35 mouse cellular contexts compared by ENCODE assay signal in the genomic region with DNA sequence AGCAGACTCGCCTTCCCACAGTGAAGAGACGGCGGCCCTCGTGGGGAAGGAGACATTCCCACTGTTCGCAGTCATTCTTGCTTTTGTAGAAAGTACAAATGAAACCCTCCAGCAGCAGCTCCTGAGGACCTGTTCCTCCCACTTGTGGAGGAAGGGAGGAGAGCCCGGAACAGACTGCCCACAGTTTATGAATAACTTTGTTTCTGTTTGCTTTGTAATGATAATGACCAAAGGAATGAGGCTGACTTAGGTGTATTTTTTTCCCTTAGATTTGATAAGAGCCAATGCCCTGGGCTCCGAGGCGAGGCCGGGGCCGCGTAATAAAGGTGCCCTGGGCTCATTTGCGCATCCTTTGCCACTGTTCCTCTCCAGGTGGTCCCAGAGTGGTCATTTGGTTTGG. TPM values are rescaled to one million over a fixed set of nuclear protein-coding genes. Genes with fewer than 3 reads are reported as not detected.
DNase-seq lines count a peak whose midpoint lies in the region; ATAC-seq and TF ChIP-seq lines count a peak whose summit lies in the region.
"Had no signal": no experiment of that assay in that cellular context is flagged by ENCODE, and none has a peak within 500 bp of the region (broad histone marks: within the 10 kb centered on the region; RNA-seq: fewer than 3 reads in every experiment).

No protein-coding gene starts in this region.

- peaks cover 34% of the 10 kb centered on the region for H3K36me3 ChIP-seq in kidney, postnatal 0 days (ENCODE audit: insufficient read depth, low read length)
- H3K36me3 ChIP-seq in kidney, embryonic 14.5 days (ENCODE audit: control insufficient read depth, insufficient read depth, low read length): peaks cover 66% of the 10 kb centered on the region
- peaks cover 34% of the 10 kb centered on the region for H3K36me3 ChIP-seq in intestine, embryonic 15.5 days
- peaks cover 6% of the 10 kb centered on the region for H3K36me3 ChIP-seq in stomach, embryonic 16.5 days (ENCODE audit: control insufficient read depth, insufficient read depth, low read length)

- H3K27ac ChIP-seq in kidney, postnatal 0 days: peak overlapping the region; percentile 31; the same call in 1 of the 2 replicates
- H3K27ac ChIP-seq in kidney, embryonic 14.5 days (ENCODE audit: low read depth, low read length): no peak overlapping the region
- peak overlapping the region; percentile 65 for H3K27ac ChIP-seq in intestine, embryonic 15.5 days
- peak overlapping the region; percentile 62; the same call in 1 of the 2 replicates for H3K27ac ChIP-seq in stomach, embryonic 16.5 days (ENCODE audit: low read length)
- H3K27ac ChIP-seq: embryonic facial prominence, embryonic 10.5 days; embryonic facial prominence, embryonic 15.5 days; forebrain, embryonic 12.5 days; hindbrain, embryonic 10.5 days; hindbrain, embryonic 15.5 days; limb, embryonic 13.5 days; liver, embryonic 13.5 days; midbrain, embryonic 10.5 days; midbrain, embryonic 15.5 days; neural tube, embryonic 15.5 days had no signal

- ATAC-seq in kidney, postnatal 0 days (replicated peaks; ENCODE audit: low FRiP score, low read depth): no peak
- ATAC-seq in kidney, embryonic 14.5 days (ENCODE audit: low FRiP score, low TSS enrichment): no peak
- peak; percentile 80 for ATAC-seq in intestine, embryonic 15.5 days
- ATAC-seq in stomach, embryonic 16.5 days (ENCODE audit: insufficient read depth, low FRiP score): peak; percentile 74; the same call in 1 of the 2 replicates
- ATAC-seq in megakaryocyte progenitor cell, adult 5-6 weeks (replicated peaks; ENCODE audit: poor library complexity): no peak
- ATAC-seq: CD4-positive, CD25-positive, alpha-beta regulatory T cell, adult 4 months; forebrain, postnatal 0 days; midbrain, embryonic 15.5 days had no signal

- no peak for DNase-seq in kidney, postnatal 0 days (ENCODE audit: low spot score)
- peak; percentile 53 for DNase-seq in R1 (ENCODE audit: low read depth, low spot score)
- no peak for DNase-seq in cerebellum, postnatal 10 days
- DNase-seq: adrenal gland, adult 2 months; adrenal gland, postnatal 36 days; cerebellum, adult 18-20 months; cerebellum, postnatal 25 days; forebrain, postnatal 0 days; gastrocnemius, postnatal 10 days; heart, postnatal 14 days; kidney, adult 11 months; kidney, postnatal 4 days; liver, embryonic 13.5 days; lung, adult 18-20 months; lung, postnatal 10 days; retina, postnatal 1 day; right cerebral cortex, postnatal 14 days; thymus, adult 2 months; thymus, postnatal 36 days had no signal

- H3K4me2 ChIP-seq in kidney, postnatal 0 days (ENCODE audit: low read length): no peak overlapping the region
- H3K4me2 ChIP-seq in kidney, embryonic 14.5 days (replicated peaks; ENCODE audit: low read depth, low read length): no peak overlapping the region
- peak overlapping the region; percentile 38 for H3K4me2 ChIP-seq in intestine, embryonic 15.5 days (replicated peaks)
- H3K4me2 ChIP-seq in stomach, embryonic 16.5 days (ENCODE audit: low read depth, low read length): no peak overlapping the region
- H3K4me2 ChIP-seq: embryonic facial prominence, embryonic 15.5 days; forebrain, embryonic 12.5 days; hindbrain, embryonic 15.5 days; limb, embryonic 13.5 days; liver, embryonic 13.5 days; midbrain, embryonic 15.5 days; neural tube, embryonic 15.5 days had no signal

- H3K4me1 ChIP-seq in kidney, postnatal 0 days (replicated peaks; ENCODE audit: insufficient read depth, low read length): 0 out of 2 replicates have a peak, but pooled peaks cover 4% of the 10 kb centered on the region
- peaks cover 14% of the 10 kb centered on the region; the same call in 1 of the 2 replicates for H3K4me1 ChIP-seq in kidney, embryonic 14.5 days (ENCODE audit: control insufficient read depth, insufficient read depth, low read length)
- H3K4me1 ChIP-seq in intestine, embryonic 15.5 days (replicated peaks): peaks cover 11% of the 10 kb centered on the region; the same call in 1 of the 2 replicates
- H3K4me1 ChIP-seq in stomach, embryonic 16.5 days (ENCODE audit: control insufficient read depth, insufficient read depth, low read length): peaks cover 5% of the 10 kb centered on the region; the same call in 1 of the 2 replicates
- H3K4me1 ChIP-seq: embryonic facial prominence, embryonic 10.5 days; embryonic facial prominence, embryonic 15.5 days; forebrain, embryonic 12.5 days; hindbrain, embryonic 10.5 days; hindbrain, embryonic 15.5 days; limb, embryonic 13.5 days; liver, embryonic 13.5 days; midbrain, embryonic 10.5 days; midbrain, embryonic 15.5 days; neural tube, embryonic 15.5 days had no signal

- no peak overlapping the region for H3K9ac ChIP-seq in kidney, postnatal 0 days (ENCODE audit: low read depth, low read length)
- H3K9ac ChIP-seq in kidney, embryonic 14.5 days (ENCODE audit: low read depth, low read length): no peak overlapping the region
- no peak overlapping the region for H3K9ac ChIP-seq in intestine, embryonic 15.5 days
- H3K9ac ChIP-seq in stomach, embryonic 16.5 days (ENCODE audit: low read length): no peak overlapping the region
- H3K9ac ChIP-seq: embryonic facial prominence, embryonic 15.5 days; forebrain, embryonic 12.5 days; forebrain, postnatal 0 days; hindbrain, embryonic 15.5 days; limb, embryonic 13.5 days; liver, embryonic 13.5 days; midbrain, embryonic 15.5 days; neural tube, embryonic 15.5 days had no signal

- H3K4me3 ChIP-seq in kidney, postnatal 0 days (replicated peaks; ENCODE audit: low read depth, low read length): no peak overlapping the region
- no peak overlapping the region for H3K4me3 ChIP-seq in kidney, embryonic 14.5 days (ENCODE audit: low read length)
- no peak overlapping the region for H3K4me3 ChIP-seq in intestine, embryonic 15.5 days (replicated peaks)
- no peak overlapping the region for H3K4me3 ChIP-seq in stomach, embryonic 16.5 days (replicated peaks; ENCODE audit: low read length)
- H3K4me3 ChIP-seq: embryonic facial prominence, embryonic 10.5 days; embryonic facial prominence, embryonic 15.5 days; forebrain, embryonic 12.5 days; hindbrain, embryonic 10.5 days; hindbrain, embryonic 15.5 days; limb, embryonic 13.5 days; liver, embryonic 13.5 days; midbrain, embryonic 10.5 days; midbrain, embryonic 15.5 days; neural tube, embryonic 15.5 days had no signal

- WGBS in kidney, postnatal 0 days: 86% methylated on average over 12 of the region's 12 CpGs
- WGBS in kidney, embryonic 14.5 days: 89% methylated on average over 12 of the region's 12 CpGs
- 64% methylated on average over 12 of the region's 12 CpGs for WGBS in intestine, embryonic 15.5 days
- 64% methylated on average over 12 of the region's 12 CpGs for WGBS in stomach, embryonic 16.5 days

- no peaks in the 10 kb centered on the region for H3K27me3 ChIP-seq in kidney, postnatal 0 days (ENCODE audit: insufficient read depth, low read length)
- H3K27me3 ChIP-seq in kidney, embryonic 14.5 days (ENCODE audit: control insufficient read depth, insufficient read depth, low read length): no peaks in the 10 kb centered on the region
- no peaks in the 10 kb centered on the region for H3K27me3 ChIP-seq in intestine, embryonic 15.5 days (replicated peaks)
- no peaks in the 10 kb centered on the region for H3K27me3 ChIP-seq in stomach, embryonic 16.5 days (ENCODE audit: control insufficient read depth, insufficient read depth, low read length)
- H3K27me3 ChIP-seq: embryonic facial prominence, embryonic 15.5 days; forebrain, embryonic 12.5 days; hindbrain, embryonic 15.5 days; limb, embryonic 13.5 days; liver, embryonic 13.5 days; midbrain, embryonic 15.5 days; neural tube, embryonic 15.5 days had no signal

- no peaks in the 10 kb centered on the region for H3K9me3 ChIP-seq in kidney, postnatal 0 days (replicated peaks; ENCODE audit: low read length)
- no peaks in the 10 kb centered on the region for H3K9me3 ChIP-seq in kidney, embryonic 14.5 days (ENCODE audit: control insufficient read depth, low read length)
- H3K9me3 ChIP-seq in intestine, embryonic 15.5 days: no peaks in the 10 kb centered on the region
- no peaks in the 10 kb centered on the region for H3K9me3 ChIP-seq in stomach, embryonic 16.5 days (replicated peaks; ENCODE audit: control insufficient read depth, low read length)
- H3K9me3 ChIP-seq: embryonic facial prominence, embryonic 10.5 days; embryonic facial prominence, embryonic 15.5 days; forebrain, embryonic 12.5 days; hindbrain, embryonic 10.5 days; hindbrain, embryonic 15.5 days; limb, embryonic 13.5 days; liver, embryonic 13.5 days; midbrain, embryonic 10.5 days; midbrain, embryonic 15.5 days; neural tube, embryonic 15.5 days had no signal

- TF ChIP-seq CTCF in kidney, postnatal 0 days (IDR thresholded peaks at IDR 0.05; ENCODE audit: low read depth): no peak

RNA-seq across cellular contexts. Expression of a gene that starts 32.3 kb away (rescaled TPM):
- 63.0 and 77.4 TPM in 2 replicates for polyA plus RNA-seq in kidney, postnatal 0 days (2015; fragmentation: Nextera tagmentation; extraction: Ambion mirVana)
- polyA plus RNA-seq in kidney, embryonic 14.5 days (2014; fragmentation: Nextera tagmentation; extraction: Ambion mirVana): 74.0 and 92.7 TPM in 2 replicates
- 77.9 and 78.3 TPM in 2 replicates for polyA plus RNA-seq in intestine, embryonic 15.5 days (2015; fragmentation: Nextera tagmentation; extraction: Ambion mirVana)
- polyA plus RNA-seq in stomach, embryonic 16.5 days (2015; fragmentation: Nextera tagmentation; extraction: Ambion mirVana): 52.5 and 56.5 TPM in 2 replicates
- 47.2 and 49.6 TPM in 2 replicates for total RNA-seq in megakaryocyte progenitor cell, adult 5-6 weeks (2015)
- 16.8 and 19.4 TPM in 2 replicates for total RNA-seq in megakaryocyte progenitor cell, adult 5-6 weeks (2017)

RNA-seq across cellular contexts. Expression of a gene that starts 39.8 kb away (rescaled TPM):
- 61.2 and 63.6 TPM in 2 replicates for polyA plus RNA-seq in kidney, postnatal 0 days (2015; fragmentation: Nextera tagmentation; extraction: Ambion mirVana)
- polyA plus RNA-seq in kidney, embryonic 14.5 days (2014; fragmentation: Nextera tagmentation; extraction: Ambion mirVana): 87.5 and 126 TPM in 2 replicates
- polyA plus RNA-seq in intestine, embryonic 15.5 days (2015; fragmentation: Nextera tagmentation; extraction: Ambion mirVana): 67.5 and 68.5 TPM in 2 replicates
- 67.4 and 71.9 TPM in 2 replicates for polyA plus RNA-seq in stomach, embryonic 16.5 days (2015; fragmentation: Nextera tagmentation; extraction: Ambion mirVana)
- 40.8 and 43.9 TPM in 2 replicates for total RNA-seq in megakaryocyte progenitor cell, adult 5-6 weeks (2015)
- 37.4 and 38.6 TPM in 2 replicates for total RNA-seq in megakaryocyte progenitor cell, adult 5-6 weeks (2017)

RNA-seq across cellular contexts. Expression of a gene that starts 39.9 kb away (rescaled TPM):
- 10.0 and 10.9 TPM in 2 replicates for polyA plus RNA-seq in kidney, postnatal 0 days (2015; fragmentation: Nextera tagmentation; extraction: Ambion mirVana)
- polyA plus RNA-seq in kidney, embryonic 14.5 days (2014; fragmentation: Nextera tagmentation; extraction: Ambion mirVana): 1.2 and 1.9 TPM in 2 replicates
- 32.2 and 37.2 TPM in 2 replicates for polyA plus RNA-seq in intestine, embryonic 15.5 days (2015; fragmentation: Nextera tagmentation; extraction: Ambion mirVana)
- polyA plus RNA-seq in stomach, embryonic 16.5 days (2015; fragmentation: Nextera tagmentation; extraction: Ambion mirVana): 9.6 and 9.9 TPM in 2 replicates
- not detected in 2 replicates for total RNA-seq in megakaryocyte progenitor cell, adult 5-6 weeks (2015)
- not detected in 2 replicates for total RNA-seq in megakaryocyte progenitor cell, adult 5-6 weeks (2017)
- total RNA-seq: adrenal gland, postnatal 36 days; granulocyte monocyte progenitor cell, adult 5-6 weeks; heart, postnatal 14 days had no signal
- polyA plus RNA-seq: adrenal gland, adult 2 months; CD4-positive, CD25-positive, alpha-beta regulatory T cell, adult 4 months; embryonic facial prominence, embryonic 15.5 days; forebrain, embryonic 12.5 days; heart, embryonic 14.5 days; midbrain, embryonic 10.5 days had no signal

RNA-seq across cellular contexts. Expression of a gene that starts 50.2 kb away (rescaled TPM):
- 67.6 and 68.7 TPM in 2 replicates for polyA plus RNA-seq in kidney, postnatal 0 days (2015; fragmentation: Nextera tagmentation; extraction: Ambion mirVana)
- 36.3 TPM in 2 replicates for polyA plus RNA-seq in kidney, embryonic 14.5 days (2014; fragmentation: Nextera tagmentation; extraction: Ambion mirVana)
- polyA plus RNA-seq in intestine, embryonic 15.5 days (2015; fragmentation: Nextera tagmentation; extraction: Ambion mirVana): 76.9 and 78.6 TPM in 2 replicates
- polyA plus RNA-seq in stomach, embryonic 16.5 days (2015; fragmentation: Nextera tagmentation; extraction: Ambion mirVana): 79.6 and 79.8 TPM in 2 replicates
- 4.2 and 6.1 TPM in 2 replicates for total RNA-seq in megakaryocyte progenitor cell, adult 5-6 weeks (2015)
- total RNA-seq in megakaryocyte progenitor cell, adult 5-6 weeks (2017): 11.0 and 13.1 TPM in 2 replicates

Comparison
In these comparisons a context has a peak if more than half of its experiments do, and no peak if none do; other contexts are left out.
1. ATAC-seq: peak in intestine, embryonic 15.5 days (single experiment) and stomach, embryonic 16.5 days (single experiment); none in kidney, postnatal 0 days (single experiment), kidney, embryonic 14.5 days (single experiment) and megakaryocyte progenitor cell, adult 5-6 weeks (single experiment).